Mouse (Mus musculus): ENCODE results near the gene Gpi1.
"Not testable (repeated sequence)": the region's sequence is repeated elsewhere in the genome, so short reads cannot be mapped to it uniquely, and the experiment has no call there.

Gpi1 gene

DNA sequence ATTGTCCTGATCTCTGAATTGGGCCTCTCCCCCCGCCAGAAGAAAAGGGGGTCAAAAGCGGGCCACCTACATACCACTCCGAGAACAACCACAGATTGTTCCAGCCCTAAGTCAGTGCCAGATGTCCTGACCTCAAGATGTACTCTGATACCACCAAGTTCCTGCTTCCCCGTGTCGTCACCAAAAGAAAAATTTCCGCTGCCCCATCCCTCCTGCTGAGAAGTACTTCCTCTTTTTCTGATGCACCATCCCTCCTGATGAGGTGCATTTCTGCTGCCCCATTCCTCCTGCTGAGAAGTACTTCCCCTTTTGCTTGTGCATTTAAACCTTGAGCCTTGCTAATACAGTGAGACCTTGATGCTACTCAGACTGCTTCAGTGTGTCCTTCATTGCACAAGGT lies 53.9 kb downstream of the Gpi1 start:
- not testable (repeated sequence) for DNase-seq

DNA sequence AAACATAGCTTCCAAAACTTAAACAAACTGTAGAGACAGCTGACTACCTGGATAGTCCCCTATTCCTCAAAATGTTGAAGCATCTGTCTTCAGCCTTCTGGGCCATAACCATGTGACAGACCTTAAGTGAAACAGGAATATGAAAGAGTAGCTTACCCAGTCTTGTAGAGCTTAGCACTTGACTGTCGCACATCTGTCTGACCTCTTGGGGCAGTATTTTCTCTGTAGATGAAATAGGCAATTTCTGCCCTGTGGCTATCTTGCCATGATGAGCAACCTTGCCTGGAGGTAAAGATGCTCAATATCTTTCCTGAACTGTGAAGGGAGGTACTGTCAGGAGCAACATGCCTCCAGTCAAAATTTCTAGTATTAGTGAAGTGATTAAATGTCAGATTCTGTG lies 57.9 kb downstream of the Gpi1 start:
- no peak for DNase-seq

GRCm38 (mm10) chr7:34169454-34169853 lies 60.7 kb downstream of the Gpi1 start, which contains the start of gene Uba2:
Gene Uba2, minus strand, starts transcription at chr7:34169599.
- DNase-seq: no peak

GRCm38 (mm10) chr7:34168470-34169251 lies 61.5 kb downstream of the Gpi1 start:
- DNase-seq: peak; percentile 91

DNA sequence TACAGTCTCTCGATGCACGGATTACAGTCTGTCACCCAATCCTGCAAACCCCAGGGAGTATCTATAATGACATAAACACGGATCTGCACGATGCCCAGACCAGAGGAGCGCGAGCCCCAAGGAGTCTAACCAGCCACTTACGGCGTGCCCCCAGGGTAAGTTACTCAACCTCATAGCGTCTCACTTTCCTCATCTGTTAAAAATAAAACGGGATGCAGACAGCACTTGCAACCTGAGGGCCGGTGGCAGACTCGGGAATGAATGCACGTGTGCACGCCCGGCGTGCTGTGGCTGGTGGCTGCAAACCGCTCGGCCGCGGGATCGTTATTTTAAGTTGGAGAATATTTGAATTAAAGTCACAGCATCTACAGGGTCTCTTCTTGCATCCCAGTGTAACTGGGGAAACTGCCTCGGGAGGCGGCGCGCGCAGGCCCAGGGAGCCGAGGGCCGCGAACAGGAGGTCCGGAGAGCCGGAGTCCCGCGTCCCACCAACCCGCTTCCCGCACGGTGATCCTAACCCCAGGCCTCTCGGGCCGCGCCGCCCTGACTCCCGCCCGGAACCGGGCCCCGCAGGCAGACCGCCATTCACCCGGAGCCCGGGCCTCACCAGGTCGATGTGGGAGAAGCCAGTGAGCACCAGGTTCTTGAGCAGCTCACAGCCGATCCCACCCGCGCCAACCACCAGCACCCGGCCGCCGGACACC lies 62.2 kb downstream of the Gpi1 start:
- DNase-seq: no peak

DNA sequence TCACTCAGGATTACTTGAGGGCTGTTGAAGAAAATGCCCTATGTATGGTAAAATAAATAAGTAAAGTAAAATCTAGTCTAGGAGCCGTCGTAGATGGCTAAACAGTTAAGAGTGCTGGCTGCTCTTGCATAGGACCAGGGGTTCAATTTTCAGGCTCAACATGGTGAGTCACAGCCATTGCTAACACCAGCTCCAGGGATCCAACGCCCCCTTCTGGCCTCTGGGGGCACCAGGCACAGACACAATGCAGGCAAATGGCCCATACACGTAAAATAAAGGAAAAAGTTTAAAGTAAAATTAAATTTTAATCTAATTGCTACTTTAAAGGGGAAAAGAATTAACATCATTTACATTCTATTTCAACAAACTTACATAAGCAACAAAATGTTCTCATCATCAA lies 63.3 kb downstream of the Gpi1 start:
- no peak for DNase-seq

- DNase-seq: no peak
Measured at GRCm38 (mm10) chr7:34165999-34166398, 64.1 kb downstream of the Gpi1 start.

DNA sequence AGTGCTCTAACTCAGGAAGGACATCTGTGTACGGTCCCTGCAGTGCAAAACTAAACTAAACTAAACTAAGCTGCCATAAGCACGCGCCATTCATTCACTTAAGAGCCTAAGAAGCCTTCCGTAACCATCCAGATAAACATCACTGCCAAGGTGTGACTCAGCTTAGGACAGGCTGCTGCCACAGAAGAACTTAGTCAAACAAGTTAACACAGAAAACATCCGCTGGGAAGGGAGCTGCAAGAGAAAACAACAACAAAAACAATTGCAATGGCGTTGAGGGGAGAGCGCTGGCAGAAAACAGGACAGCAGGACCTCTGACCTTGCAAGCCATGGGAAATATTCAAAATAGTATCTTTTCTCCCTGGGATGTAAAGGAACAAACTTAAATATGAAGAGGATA lies 65.5 kb downstream of the Gpi1 start:
- no peak for DNase-seq

- DNase-seq: no peak
Measured at GRCm38 (mm10) chr7:34159167-34159566, 71.0 kb downstream of the Gpi1 start.

GRCm38 (mm10) chr7:34157994-34158393 lies 72.1 kb downstream of the Gpi1 start:
- DNase-seq: no peak

Data from cerebellum, adult 8-10 months (tissue).